Mouse (Mus musculus) E14TG2a.4 (cell line): Measurements from ENCODE around the gene Klhl23.

Source experiments
- H3K27me3 ChIP-seq: 2 replicates; pipeline ENCODE4 v1.6.1; 2014; ENCODE audit warnings: low read length, control low read depth; ENCODE audit not compliant: insufficient read depth
- H3K36me3 ChIP-seq: 2 replicates; pipeline ENCODE4 v1.6.1; 2014; ENCODE audit warnings: low read length, control low read depth; ENCODE audit not compliant: insufficient read depth
- H3K4me1 ChIP-seq: replicated peaks from 2 replicates; pipeline ENCODE4 v1.6.1; 2014; ENCODE audit warnings: low read depth, low read length, control low read depth
- H3K4me3 ChIP-seq: replicated peaks from 2 replicates; pipeline ENCODE4 v1.5.1; 2014; ENCODE audit warnings: mild to moderate bottlenecking, low read length
- H3K9me3 ChIP-seq: 2 replicates; pipeline ENCODE4 v1.6.1; 2014; ENCODE audit warnings: low read length, control low read depth
- CTCF ChIP-seq: conservative IDR thresholded peaks from 2 replicates; pipeline ENCODE4 v1.5.1; 2014; ENCODE audit warnings: low read length
- NANOG ChIP-seq: IDR thresholded peaks from 2 replicates; pipeline ENCODE4 v1.6.1; 2014; ENCODE audit warnings: borderline replicate concordance, low read length, mixed read lengths
- POU5F1 ChIP-seq: IDR thresholded peaks from 2 replicates; pipeline ENCODE4 v1.6.1; 2014; ENCODE audit warnings: low read length, borderline replicate concordance

Gene Klhl23

GRCm38 (mm10) chr2:69821711-69822110, at the start of gene Klhl23:
TSS of gene Klhl23 (plus strand) at chr2:69821944.
- peaks cover 18% of the 10 kb centered on the region for H3K4me1 ChIP-seq
- no peak for TF ChIP-seq NANOG
- no peak for TF ChIP-seq CTCF
- no peak for TF ChIP-seq POU5F1
- no peaks in the 10 kb centered on the region for H3K9me3 ChIP-seq
- peaks cover 41% of the 10 kb centered on the region for H3K27me3 ChIP-seq
- peak within 1 kb of the TSS; percentile 85 for H3K4me3 ChIP-seq
- no peaks in the 10 kb centered on the region for H3K36me3 ChIP-seq

GRCm38 (mm10) chr2:69773331-69773730, 48.4 kb upstream of the Klhl23 start:
- 0 out of 2 replicates have a peak, but pooled peaks cover 2% of the 10 kb centered on the region for H3K4me1 ChIP-seq
- no peak overlapping the region for H3K4me3 ChIP-seq
- H3K27me3 ChIP-seq, result no peaks in the 10 kb centered on the region
- no peaks in the 10 kb centered on the region for H3K36me3 ChIP-seq
- no peak for TF ChIP-seq CTCF
- no peak for TF ChIP-seq POU5F1
- no peak for TF ChIP-seq NANOG
- no peaks in the 10 kb centered on the region; the same call in 1 of the 2 replicates for H3K9me3 ChIP-seq

GRCm38 (mm10) chr2:69777985-69778835, 43.5 kb upstream of the Klhl23 start:
- Histone ChIP-seq H3K27me3 (no peaks in the 10 kb centered on the region), H3K4me3 (no peak overlapping the region), H3K4me1 (no peaks in the 10 kb centered on the region), H3K9me3 (no peaks in the 10 kb centered on the region), H3K36me3 (no peaks in the 10 kb centered on the region)
- TF ChIP-seq POU5F1, result no peak
- no peak for TF ChIP-seq CTCF
- TF ChIP-seq NANOG, result no peak

- H3K9me3 ChIP-seq, result no peaks in the 10 kb centered on the region
- no peaks in the 10 kb centered on the region for H3K27me3 ChIP-seq
- no peaks in the 10 kb centered on the region for H3K4me1 ChIP-seq
- TF ChIP-seq CTCF, result peak; percentile 48
- no peak for TF ChIP-seq NANOG
- no peak overlapping the region for H3K4me3 ChIP-seq
- no peaks in the 10 kb centered on the region for H3K36me3 ChIP-seq
These were observed 42.9 kb upstream of the Klhl23 start for GRCm38 (mm10) chr2:69778836-69779177.

GRCm38 (mm10) chr2:69788974-69789373, 32.8 kb upstream of the Klhl23 start:
- no peak for TF ChIP-seq POU5F1
- no peak for TF ChIP-seq CTCF
- TF ChIP-seq NANOG, result no peak

GRCm38 (mm10) chr2:69789429-69790069, 32.2 kb upstream of the Klhl23 start, which contains the start of the genes Ccdc173 and Phospho2:
TSS of gene Ccdc173 (minus strand) at chr2:69789575.
TSS of gene Phospho2 (plus strand) at chr2:69789623.
- H3K4me1 ChIP-seq, result peaks cover 21% of the 10 kb centered on the region
- peaks cover 11% of the 10 kb centered on the region for H3K36me3 ChIP-seq
- no peak for TF ChIP-seq CTCF
- TF ChIP-seq POU5F1, result no peak
- TF ChIP-seq NANOG, result no peak
- no peaks in the 10 kb centered on the region for H3K9me3 ChIP-seq
- no peaks in the 10 kb centered on the region for H3K27me3 ChIP-seq
- peak within 1 kb of the TSS; percentile 87 for H3K4me3 ChIP-seq

More at GRCm38 (mm10) chr2:69788974-69789373, 32.8 kb upstream of the Klhl23 start:
- Histone ChIP-seq H3K27me3 (no peaks in the 10 kb centered on the region), H3K36me3 (peaks cover 11% of the 10 kb centered on the region), H3K4me3 (peak overlapping the region; percentile 87), H3K9me3 (no peaks in the 10 kb centered on the region), H3K4me1 (peaks cover 21% of the 10 kb centered on the region)

GRCm38 (mm10) chr2:69790285-69790684, 31.5 kb upstream of the Klhl23 start:
- H3K27me3 ChIP-seq, result no peaks in the 10 kb centered on the region
- peaks cover 21% of the 10 kb centered on the region for H3K4me1 ChIP-seq
- H3K4me3 ChIP-seq, result peak overlapping the region; percentile 87
- H3K36me3 ChIP-seq, result peaks cover 11% of the 10 kb centered on the region
- TF ChIP-seq CTCF (peak; percentile 99), POU5F1 (no peak), NANOG (no peak)
- no peaks in the 10 kb centered on the region for H3K9me3 ChIP-seq

GRCm38 (mm10) chr2:69790722-69791121, 31.0 kb upstream of the Klhl23 start:
- H3K36me3 ChIP-seq, result peaks cover 16% of the 10 kb centered on the region
- no peak overlapping the region for H3K4me3 ChIP-seq
- no peaks in the 10 kb centered on the region for H3K27me3 ChIP-seq
- no peak for TF ChIP-seq NANOG
- no peak for TF ChIP-seq CTCF
- no peak for TF ChIP-seq POU5F1
- no peaks in the 10 kb centered on the region for H3K9me3 ChIP-seq
- peaks cover 21% of the 10 kb centered on the region for H3K4me1 ChIP-seq

- H3K4me3 ChIP-seq, result peak overlapping the region; percentile 53
- TF ChIP-seq POU5F1, result no peak
- TF ChIP-seq NANOG, result no peak
- TF ChIP-seq CTCF, result peak; percentile 93
- no peaks in the 10 kb centered on the region for H3K36me3 ChIP-seq
- H3K4me1 ChIP-seq, result peaks cover 13% of the 10 kb centered on the region
- H3K9me3 ChIP-seq, result peaks cover 5% of the 10 kb centered on the region; the same call in 1 of the 2 replicates
- no peaks in the 10 kb centered on the region for H3K27me3 ChIP-seq
These were observed 18.8 kb upstream of the Klhl23 start for GRCm38 (mm10) chr2:69802911-69803312.
